Mouse (Mus musculus): Measurements from ENCODE around the gene Tlr4.

Gene Tlr4

GRCm38 (mm10) chr4:66894981-66895380, 67.6 kb downstream of the Tlr4 start:
- DNase-seq (ENCODE audit: low read depth, low spot score), result no peak

- no peak for DNase-seq (ENCODE audit: low read depth, low spot score)
These were observed 72.7 kb downstream of the Tlr4 start for GRCm38 (mm10) chr4:66900126-66900525.

- no peak for DNase-seq (ENCODE audit: low read depth, low spot score)
These were observed 74.1 kb downstream of the Tlr4 start for GRCm38 (mm10) chr4:66901498-66901897.

- DNase-seq (ENCODE audit: low read depth, low spot score), result no peak
These were observed 81.0 kb downstream of the Tlr4 start for GRCm38 (mm10) chr4:66908376-66908775.

- no peak for DNase-seq (ENCODE audit: low read depth, low spot score)
These were observed 92.4 kb downstream of the Tlr4 start for GRCm38 (mm10) chr4:66919630-66920372.

GRCm38 (mm10) chr4:66923616-66924276, 96.4 kb downstream of the Tlr4 start:
- DNase-seq (ENCODE audit: low read depth, low spot score), result no peak

- no peak for DNase-seq (ENCODE audit: low read depth, low spot score)
These were observed 98.7 kb downstream of the Tlr4 start for GRCm38 (mm10) chr4:66926066-66926465.

- no peak for DNase-seq (ENCODE audit: low read depth, low spot score)
These were observed 100.2 kb downstream of the Tlr4 start for GRCm38 (mm10) chr4:66927537-66928088.

- no peak for DNase-seq (ENCODE audit: low read depth, low spot score)
These were observed 111.2 kb downstream of the Tlr4 start for GRCm38 (mm10) chr4:66938489-66939061.

- no peak for DNase-seq (ENCODE audit: low read depth, low spot score)
These were observed 114.5 kb downstream of the Tlr4 start for GRCm38 (mm10) chr4:66941894-66942293.

- DNase-seq (ENCODE audit: low read depth, low spot score), result no peak
These were observed 116.3 kb downstream of the Tlr4 start for GRCm38 (mm10) chr4:66943699-66944098.

- no peak for DNase-seq (ENCODE audit: low read depth, low spot score)
These were observed 120.3 kb downstream of the Tlr4 start for GRCm38 (mm10) chr4:66947657-66948056.

- DNase-seq (ENCODE audit: low read depth, low spot score), result no peak
These were observed 147.5 kb downstream of the Tlr4 start for GRCm38 (mm10) chr4:66974918-66975317.

Measured in skeletal muscle tissue, adult 2 months (tissue).